Comparison of ENCODE assay signal across 12 mouse cellular contexts in genomic region chr10:80464381-80465035, GRCm38 (mm10). TPM values are rescaled to one million over a fixed set of nuclear protein-coding genes. Genes with fewer than 3 reads are reported as not detected.
DNase-seq lines count a peak whose midpoint lies in the region; ATAC-seq and TF ChIP-seq lines count a peak whose summit lies in the region.
"Had no signal": no experiment of that assay in that cellular context is flagged by ENCODE, and none has a peak within 500 bp of the region (broad histone marks: within the 10 kb centered on the region; RNA-seq: fewer than 3 reads in every experiment).

No protein-coding gene starts in this region.

- no peak for TF ChIP-seq CTCF in liver, postnatal 0 days (IDR thresholded peaks at IDR 0.05; ENCODE audit: low read depth)

- H3K27ac ChIP-seq in midbrain, embryonic 10.5 days (replicated peaks), result 0 out of 2 replicates have a peak overlapping the region, but pooled peaks have one; percentile 24
- no peak overlapping the region for H3K27ac ChIP-seq in midbrain, embryonic 11.5 days (ENCODE audit: low read depth, low read length)
- no peak overlapping the region for H3K27ac ChIP-seq in limb, embryonic 11.5 days (replicated peaks; ENCODE audit: low read depth, low read length)
- no peak overlapping the region for H3K27ac ChIP-seq in stomach, embryonic 15.5 days
- H3K27ac ChIP-seq in liver, postnatal 0 days (ENCODE audit: low read depth), result no peak overlapping the region
- no peak overlapping the region for H3K27ac ChIP-seq in intestine, embryonic 16.5 days (ENCODE audit: low read length)

- peak overlapping the region; percentile 31 for H3K4me3 ChIP-seq in midbrain, embryonic 10.5 days
- no peak overlapping the region for H3K4me3 ChIP-seq in midbrain, embryonic 11.5 days (ENCODE audit: low read depth, low read length)
- H3K4me3 ChIP-seq in limb, embryonic 11.5 days (ENCODE audit: low read depth, low read length), result peak overlapping the region; percentile 5; the same call in 1 of the 2 replicates
- no peak overlapping the region for H3K4me3 ChIP-seq in stomach, embryonic 15.5 days (replicated peaks)
- no peak overlapping the region for H3K4me3 ChIP-seq in liver, postnatal 0 days (ENCODE audit: low read depth, low read length)
- H3K4me3 ChIP-seq in intestine, embryonic 16.5 days (ENCODE audit: low read length), result no peak overlapping the region

- TF ChIP-seq EP300 in liver, postnatal 0 days (IDR thresholded peaks at IDR 0.05; ENCODE audit: low read depth), result no peak

- no peaks in the 10 kb centered on the region for H3K36me3 ChIP-seq in midbrain, embryonic 10.5 days
- no peaks in the 10 kb centered on the region for H3K36me3 ChIP-seq in midbrain, embryonic 11.5 days (ENCODE audit: control insufficient read depth, insufficient read depth, low read length)
- no peaks in the 10 kb centered on the region for H3K36me3 ChIP-seq in limb, embryonic 11.5 days (ENCODE audit: control insufficient read depth, insufficient read depth, low read length)
- no peaks in the 10 kb centered on the region for H3K36me3 ChIP-seq in stomach, embryonic 15.5 days
- no peaks in the 10 kb centered on the region for H3K36me3 ChIP-seq in liver, postnatal 0 days (replicated peaks; ENCODE audit: insufficient read depth, low read length)
- H3K36me3 ChIP-seq in intestine, embryonic 16.5 days (ENCODE audit: control insufficient read depth, insufficient read depth, low read length), result no peaks in the 10 kb centered on the region
- H3K36me3 ChIP-seq: G1E had no signal

- no peak overlapping the region for H3K9ac ChIP-seq in midbrain, embryonic 11.5 days (ENCODE audit: low read length)
- H3K9ac ChIP-seq in limb, embryonic 11.5 days (ENCODE audit: low read length), result no peak overlapping the region
- H3K9ac ChIP-seq in stomach, embryonic 15.5 days, result no peak overlapping the region
- no peak overlapping the region for H3K9ac ChIP-seq in liver, postnatal 0 days (replicated peaks)
- no peak overlapping the region for H3K9ac ChIP-seq in intestine, embryonic 16.5 days (ENCODE audit: low read depth, low read length)

- peaks cover 36% of the 10 kb centered on the region for H3K27me3 ChIP-seq in midbrain, embryonic 10.5 days (ENCODE audit: low read depth, poor library complexity, severe bottlenecking)
- H3K27me3 ChIP-seq in midbrain, embryonic 11.5 days (ENCODE audit: control insufficient read depth, insufficient read depth, low read length), result no peaks in the 10 kb centered on the region
- 0 out of 2 replicates have a peak, but pooled peaks cover 3% of the 10 kb centered on the region for H3K27me3 ChIP-seq in limb, embryonic 11.5 days (ENCODE audit: control insufficient read depth, insufficient read depth, low read length)
- peaks cover 12% of the 10 kb centered on the region; the same call in 1 of the 2 replicates for H3K27me3 ChIP-seq in stomach, embryonic 15.5 days (replicated peaks)
- H3K27me3 ChIP-seq in liver, postnatal 0 days (ENCODE audit: insufficient read depth, low read length), result peaks cover 29% of the 10 kb centered on the region
- H3K27me3 ChIP-seq in intestine, embryonic 16.5 days (replicated peaks; ENCODE audit: control insufficient read depth, insufficient read depth, low read length), result peaks cover 6% of the 10 kb centered on the region; the same call in 1 of the 2 replicates

- no peak for ATAC-seq in midbrain, embryonic 11.5 days (ENCODE audit: low FRiP score)
- ATAC-seq in limb, embryonic 11.5 days (ENCODE audit: insufficient number of reproducible peaks, low FRiP score, low TSS enrichment, low read depth), result no peak
- ATAC-seq in stomach, embryonic 15.5 days (ENCODE audit: insufficient read depth, low FRiP score, low read depth), result no peak
- no peak for ATAC-seq in liver, postnatal 0 days
- no peak for ATAC-seq in intestine, embryonic 16.5 days
- ATAC-seq in CD4-positive, CD25-positive, alpha-beta regulatory T cell, adult 4 months, result no peak

- peaks cover 11% of the 10 kb centered on the region for H3K4me1 ChIP-seq in midbrain, embryonic 10.5 days
- no peaks in the 10 kb centered on the region for H3K4me1 ChIP-seq in midbrain, embryonic 11.5 days (ENCODE audit: control insufficient read depth, insufficient read depth, low read length)
- 0 out of 2 replicates have a peak, but pooled peaks cover 3% of the 10 kb centered on the region for H3K4me1 ChIP-seq in limb, embryonic 11.5 days (ENCODE audit: control insufficient read depth, insufficient read depth, low read length)
- no peaks in the 10 kb centered on the region for H3K4me1 ChIP-seq in stomach, embryonic 15.5 days
- no peaks in the 10 kb centered on the region for H3K4me1 ChIP-seq in liver, postnatal 0 days (ENCODE audit: insufficient read depth)
- H3K4me1 ChIP-seq in intestine, embryonic 16.5 days (ENCODE audit: control insufficient read depth, insufficient read depth, low read length), result no peaks in the 10 kb centered on the region; the same call in 1 of the 2 replicates

- 7% methylated on average over 19 of the region's 19 CpGs for WGBS in midbrain, embryonic 10.5 days
- 8% methylated on average over 19 of the region's 19 CpGs for whole genome bisulfite sequencing in midbrain, embryonic 11.5 days
- 13% methylated on average over 19 of the region's 19 CpGs for WGBS in limb, embryonic 11.5 days
- 14% methylated on average over 19 of the region's 19 CpGs for WGBS in stomach, embryonic 15.5 days
- 16% methylated on average over 19 of the region's 19 CpGs for WGBS in liver, postnatal 0 days (ENCODE audit: insufficient replicate concordance)
- whole genome bisulfite sequencing in intestine, embryonic 16.5 days, result 13% methylated on average over 19 of the region's 19 CpGs

- intact Hi-C loops in heart, postnatal 10 days (cut with DNase I), result no loop called here

- peak; percentile 42 for DNase-seq in midbrain, embryonic 10.5 days (ENCODE audit: low spot score)
- DNase-seq in midbrain, embryonic 11.5 days (ENCODE audit: low spot score, missing footprints), result no peak
- peak; percentile 12 to 37 for DNase-seq in heart, postnatal 10 days
- peak; percentile 51 for DNase-seq in limb, embryonic 11.5 days (ENCODE audit: low spot score)
- no peak for DNase-seq in liver, postnatal 0 days
- DNase-seq: cerebellum, postnatal 36 days; thymus, postnatal 36 days had no signal

- no peak overlapping the region; the same call in 1 of the 2 replicates for H3K4me2 ChIP-seq in midbrain, embryonic 11.5 days
- H3K4me2 ChIP-seq in limb, embryonic 11.5 days (ENCODE audit: low read depth, severe bottlenecking), result peak overlapping the region; percentile 26; the same call in 1 of the 2 replicates
- 0 out of 2 replicates have a peak overlapping the region, but pooled peaks have one; percentile 13 for H3K4me2 ChIP-seq in stomach, embryonic 15.5 days
- no peak overlapping the region for H3K4me2 ChIP-seq in liver, postnatal 0 days (ENCODE audit: low read depth, low read length)
- H3K4me2 ChIP-seq in intestine, embryonic 16.5 days (ENCODE audit: low read depth, low read length), result no peak overlapping the region

- H3K9me3 ChIP-seq in midbrain, embryonic 10.5 days (replicated peaks), result 0 out of 2 replicates have a peak, but pooled peaks cover 6% of the 10 kb centered on the region
- no peaks in the 10 kb centered on the region for H3K9me3 ChIP-seq in midbrain, embryonic 11.5 days (ENCODE audit: control insufficient read depth, low read length)
- 0 out of 2 replicates have a peak, but pooled peaks cover 2% of the 10 kb centered on the region for H3K9me3 ChIP-seq in limb, embryonic 11.5 days (ENCODE audit: control insufficient read depth, low read length)
- no peaks in the 10 kb centered on the region for H3K9me3 ChIP-seq in stomach, embryonic 15.5 days
- no peaks in the 10 kb centered on the region for H3K9me3 ChIP-seq in liver, postnatal 0 days (ENCODE audit: low read length)
- H3K9me3 ChIP-seq in intestine, embryonic 16.5 days (ENCODE audit: control insufficient read depth, low read length), result no peaks in the 10 kb centered on the region
- H3K9me3 ChIP-seq: G1E had no signal

RNA-seq across cellular contexts. Expression of gene Onecut3, which starts 30.1 kb away (rescaled TPM):
- polyA plus RNA-seq in midbrain, embryonic 10.5 days (2016; fragmentation: Nextera tagmentation; extraction: Ambion mirVana), result 1.4 and 2.1 TPM in 2 replicates
- polyA plus RNA-seq in midbrain, embryonic 11.5 days (2014; fragmentation: Nextera tagmentation; extraction: Ambion mirVana), result 2.7 and 2.8 TPM in 2 replicates
- not detected for total RNA-seq in heart, postnatal 10 days (2021)
- not detected in 2 replicates for polyA plus RNA-seq in limb, embryonic 11.5 days (2014; fragmentation: Nextera tagmentation; extraction: Ambion mirVana)
- 0.18 and 0.21 TPM in 2 replicates for polyA plus RNA-seq in stomach, embryonic 15.5 days (2015; fragmentation: Nextera tagmentation; extraction: Ambion mirVana)
- polyA plus RNA-seq in liver, postnatal 0 days (2015; fragmentation: Nextera tagmentation; extraction: Ambion mirVana), result not detected in 2 replicates
- polyA plus RNA-seq in intestine, embryonic 16.5 days (2015; fragmentation: Nextera tagmentation; extraction: Ambion mirVana), result 0.06 and 0.10 TPM in 2 replicates
- polyA plus RNA-seq in CD4-positive, CD25-positive, alpha-beta regulatory T cell, adult 4 months (2017; shearing (Covaris generic)), result not detected
- total RNA-seq: neutrophil, adult 5-6 weeks had no signal
- polyA plus RNA-seq: G1E had no signal

RNA-seq across cellular contexts. Expression of gene Tcf3, which starts 31.1 kb away (rescaled TPM):
- polyA plus RNA-seq in midbrain, embryonic 10.5 days (2016; fragmentation: Nextera tagmentation; extraction: Ambion mirVana), result 190 and 191 TPM in 2 replicates
- 135 and 154 TPM in 2 replicates for polyA plus RNA-seq in midbrain, embryonic 11.5 days (2014; fragmentation: Nextera tagmentation; extraction: Ambion mirVana)
- total RNA-seq in heart, postnatal 10 days (2021), result 10 to 100 TPM; 40.3 to 51.8 TPM
- polyA plus RNA-seq in limb, embryonic 11.5 days (2014; fragmentation: Nextera tagmentation; extraction: Ambion mirVana), result 232 and 248 TPM in 2 replicates
- polyA plus RNA-seq in stomach, embryonic 15.5 days (2015; fragmentation: Nextera tagmentation; extraction: Ambion mirVana), result 88.9 and 100 TPM in 2 replicates
- 28.2 and 29.5 TPM in 2 replicates for polyA plus RNA-seq in liver, postnatal 0 days (2015; fragmentation: Nextera tagmentation; extraction: Ambion mirVana)
- 62.7 and 62.9 TPM in 2 replicates for polyA plus RNA-seq in intestine, embryonic 16.5 days (2015; fragmentation: Nextera tagmentation; extraction: Ambion mirVana)
- polyA plus RNA-seq in CD4-positive, CD25-positive, alpha-beta regulatory T cell, adult 4 months (2017; shearing (Covaris generic)), result 1 to 10 TPM; 7.5 to 8.5 TPM

RNA-seq across cellular contexts. Expression of gene Uqcr11, which starts 57.9 kb away (rescaled TPM):
- polyA plus RNA-seq in midbrain, embryonic 10.5 days (2016; fragmentation: Nextera tagmentation; extraction: Ambion mirVana), result 610 and 635 TPM in 2 replicates
- 404 and 476 TPM in 2 replicates for polyA plus RNA-seq in midbrain, embryonic 11.5 days (2014; fragmentation: Nextera tagmentation; extraction: Ambion mirVana)
- 1,000 to 10,000 TPM; 1,658 to 1,691 TPM for total RNA-seq in heart, postnatal 10 days (2021)
- 527 and 533 TPM in 2 replicates for polyA plus RNA-seq in limb, embryonic 11.5 days (2014; fragmentation: Nextera tagmentation; extraction: Ambion mirVana)
- polyA plus RNA-seq in stomach, embryonic 15.5 days (2015; fragmentation: Nextera tagmentation; extraction: Ambion mirVana), result 724 and 753 TPM in 2 replicates
- polyA plus RNA-seq in liver, postnatal 0 days (2015; fragmentation: Nextera tagmentation; extraction: Ambion mirVana), result 753 and 771 TPM in 2 replicates
- polyA plus RNA-seq in intestine, embryonic 16.5 days (2015; fragmentation: Nextera tagmentation; extraction: Ambion mirVana), result 1,179 and 1,252 TPM in 2 replicates
- 100 to 1,000 TPM; 268 to 337 TPM for polyA plus RNA-seq in CD4-positive, CD25-positive, alpha-beta regulatory T cell, adult 4 months (2017; shearing (Covaris generic))

Comparison
In these comparisons a context has a peak if more than half of its experiments do, and no peak if none do; other contexts are left out.
1. DNase-seq: peak in midbrain, embryonic 10.5 days (single experiment), heart, postnatal 10 days (2 of 2) and limb, embryonic 11.5 days (single experiment); none in midbrain, embryonic 11.5 days (single experiment) and liver, postnatal 0 days (single experiment).
2. H3K4me3 ChIP-seq: peak in midbrain, embryonic 10.5 days (single experiment) and limb, embryonic 11.5 days (single experiment); none in midbrain, embryonic 11.5 days (single experiment), stomach, embryonic 15.5 days (single experiment), liver, postnatal 0 days (single experiment) and intestine, embryonic 16.5 days (single experiment).
3. H3K4me2 ChIP-seq: peak in limb, embryonic 11.5 days (single experiment) and stomach, embryonic 15.5 days (single experiment); none in midbrain, embryonic 11.5 days (single experiment), liver, postnatal 0 days (single experiment) and intestine, embryonic 16.5 days (single experiment).